Mouse (Mus musculus) large intestine, adult 2 months (tissue): ENCODE results near the gene Dlx4. TPM values are rescaled to one million over a fixed set of nuclear protein-coding genes. Genes with fewer than 3 reads are reported as not detected.

Experiments
- DNase-seq: peaks from one replicate; pipeline ENCODE4 v3.0.0-alpha.2; 2012; ENCODE audit warnings: low read depth, low spot score
- WGBS: fragments of 180-500 bp; shearing (Covaris S2); methylation state at CpG from one replicate; pipeline ENCODE4 v1.1.7; 2018; 5-methylcytosine and 5-hydroxymethylcytosine counted together
- polyA plus RNA-seq: library from polyadenylated mRNA; depleted of rRNA; stranded (reverse); fragments of >200 nt; gene quantifications from 2 replicates; pipeline ENCODE4 v1.2.3, GENCODE M21; 2012; rRNA removed

Gene Dlx4
- polyA plus RNA-seq, result 0.08 TPM in 1 of 2 replicates, not detected in the other

- under 1% methylated on average over 48 of the region's 48 CpGs for WGBS
Observed at GRCm38 (mm10) chr11:95145851-95146403, at the start of gene Dlx4. TSS of gene Dlx4 (minus strand) at chr11:95146263.

GRCm38 (mm10) chr11:95189863-95190262 lies 43.8 kb upstream of the Dlx4 start:
- 21% methylated on average over 11 of the region's 11 CpGs for WGBS

More at GRCm38 (mm10) chr11:95145851-95146403, at the start of gene Dlx4:
- no peak for DNase-seq

GRCm38 (mm10) chr11:95186826-95187225 lies 40.8 kb upstream of the Dlx4 start:
- WGBS, result 80% methylated on average over 7 of the region's 7 CpGs
- DNase-seq, result no peak

More at GRCm38 (mm10) chr11:95189863-95190262, 43.8 kb upstream of the Dlx4 start:
- no peak for DNase-seq

- WGBS, result 43% methylated on average over 11 of the region's 11 CpGs
- no peak for DNase-seq
Observed at GRCm38 (mm10) chr11:95185700-95186099, 39.6 kb upstream of the Dlx4 start.

GRCm38 (mm10) chr11:95184561-95184960 lies 38.5 kb upstream of the Dlx4 start:
- WGBS, result 51% methylated on average over 5 of the region's 5 CpGs
- no peak for DNase-seq

GRCm38 (mm10) chr11:95179311-95179710 lies 33.2 kb upstream of the Dlx4 start:
- 47% methylated on average over 12 of the region's 12 CpGs for WGBS
- DNase-seq, result no peak

GRCm38 (mm10) chr11:95165857-95166256 lies 19.8 kb upstream of the Dlx4 start:
- WGBS, result 77% methylated on average over 5 of the region's 5 CpGs
- no peak for DNase-seq

GRCm38 (mm10) chr11:95161708-95162107 lies 15.6 kb upstream of the Dlx4 start:
- 68% methylated on average over 4 of the region's 4 CpGs for WGBS
- no peak for DNase-seq

- no peak for DNase-seq
- WGBS, result 63% methylated on average over 7 of the region's 7 CpGs
Observed at GRCm38 (mm10) chr11:95160693-95161092, 14.6 kb upstream of the Dlx4 start.

- DNase-seq, result no peak
- 71% methylated on average over 8 of the region's 8 CpGs for WGBS
Observed at GRCm38 (mm10) chr11:95159763-95160371, 13.8 kb upstream of the Dlx4 start.

GRCm38 (mm10) chr11:95157872-95158271 lies 11.8 kb upstream of the Dlx4 start:
- no peak for DNase-seq
- WGBS, result 72% methylated on average over 5 of the region's 5 CpGs

GRCm38 (mm10) chr11:95157356-95157755 lies 11.3 kb upstream of the Dlx4 start:
- no peak for DNase-seq
- 64% methylated on average over 5 of the region's 5 CpGs for WGBS

GRCm38 (mm10) chr11:95155511-95155910 lies 9.4 kb upstream of the Dlx4 start:
- no peak for DNase-seq
- 63% methylated on average over 2 of the region's 2 CpGs for WGBS

GRCm38 (mm10) chr11:95153681-95154080 lies 7.6 kb upstream of the Dlx4 start:
- 64% methylated on average over 5 of the region's 5 CpGs for WGBS
- DNase-seq, result no peak

GRCm38 (mm10) chr11:95153116-95153515 lies 7.1 kb upstream of the Dlx4 start:
- WGBS, result 54% methylated on average over 5 of the region's 5 CpGs
- DNase-seq, result no peak

- DNase-seq, result no peak
- 13% methylated on average over 33 of the region's 33 CpGs for WGBS
Observed at GRCm38 (mm10) chr11:95150269-95151049, 4.4 kb upstream of the Dlx4 start.

- no peak for DNase-seq
- WGBS, result 8% methylated on average over 27 of the region's 27 CpGs
Observed at GRCm38 (mm10) chr11:95149462-95150268, 3.6 kb upstream of the Dlx4 start.

- WGBS, result 5% methylated on average over 9 of the region's 9 CpGs
- no peak for DNase-seq
Observed at GRCm38 (mm10) chr11:95148754-95149153, 2.7 kb upstream of the Dlx4 start.

GRCm38 (mm10) chr11:95144946-95145483 lies 1.0 kb downstream of the Dlx4 start:
- 2% methylated on average over 34 of the region's 34 CpGs for WGBS

More at GRCm38 (mm10) chr11:95144946-95145483, 1.0 kb downstream of the Dlx4 start:
- no peak for DNase-seq
